Mouse (Mus musculus) urinary bladder, postnatal 36 days (tissue): Measurements from ENCODE around the gene Mrps12.
"Not testable (repeated sequence)": the region's sequence is repeated elsewhere in the genome, so short reads cannot be mapped to it uniquely, and the experiment has no call there.

Experiments used
- DNase-seq, 2 experiments: peaks; one replicate each; pipeline ENCODE4 v3.0.0; 2022; ENCODE audit warnings: low spot score in 2 of 2, mixed read lengths in 1 of 2

Gene Mrps12

DNA sequence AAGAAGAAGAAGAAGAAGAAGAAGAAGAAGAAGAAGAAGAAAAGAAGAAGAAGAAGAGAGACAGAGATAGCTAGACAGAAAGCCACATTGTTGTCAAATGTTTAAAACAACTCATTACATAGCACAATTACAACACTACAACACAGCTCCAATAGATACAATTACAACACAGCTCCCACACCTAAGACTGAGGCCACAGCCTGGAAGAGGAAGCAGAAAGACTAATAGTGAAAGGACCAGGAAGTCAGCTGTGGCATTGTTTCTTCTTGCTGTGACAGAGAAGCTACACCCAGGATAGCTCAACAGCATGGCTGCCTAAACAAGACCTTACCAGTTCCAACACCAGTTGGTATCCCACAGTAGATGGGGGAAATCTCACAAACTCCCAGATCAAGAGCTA lies 32.2 kb downstream of the Mrps12 start:
- no peak for DNase-seq

DNA sequence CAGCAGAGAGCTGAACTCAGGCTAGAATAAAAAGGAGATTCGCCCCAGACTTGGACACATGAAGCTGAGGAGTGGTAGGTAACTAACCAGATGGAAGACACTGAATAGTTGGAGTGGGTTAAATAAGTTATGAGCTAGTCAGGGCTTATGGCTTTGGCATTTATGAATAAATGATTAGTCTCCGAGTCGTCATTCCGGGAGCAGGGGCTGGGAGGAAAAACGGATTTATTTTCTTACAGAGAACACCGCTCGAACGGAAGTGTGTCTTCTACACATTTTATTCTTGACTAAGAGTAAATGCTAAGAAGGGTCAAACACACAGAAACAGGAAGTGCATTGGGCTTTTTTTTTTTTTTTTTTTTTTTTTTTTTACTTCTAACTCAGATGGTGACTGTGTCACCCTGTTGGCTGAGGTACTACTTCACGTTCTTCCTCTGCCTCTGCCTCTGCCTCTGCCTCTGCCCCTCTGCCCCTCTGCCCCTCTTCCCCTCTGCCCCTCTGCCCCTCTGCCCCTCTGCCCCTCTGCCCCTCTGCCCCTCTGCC lies 38.9 kb downstream of the Mrps12 start:
- DNase-seq = no peak

DNA sequence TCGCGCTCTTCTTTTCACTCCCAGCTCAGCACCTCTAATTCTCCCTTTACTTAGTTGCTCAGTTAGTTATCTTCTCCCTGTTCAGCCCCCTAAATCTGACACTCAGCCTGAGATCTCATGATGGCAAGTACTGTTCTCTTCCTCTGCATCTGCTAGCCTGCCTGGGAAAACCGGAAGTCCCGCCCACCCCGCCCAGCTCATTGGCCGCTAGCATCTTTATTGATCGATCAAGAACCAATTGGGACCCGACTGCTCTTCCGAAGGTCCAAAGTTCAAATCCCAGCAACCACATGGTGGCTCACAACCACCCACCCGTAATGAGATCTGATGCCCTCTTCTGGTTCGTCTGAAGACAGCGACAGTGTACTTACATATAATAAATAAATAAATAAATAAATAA lies 40.3 kb downstream of the Mrps12 start:
- not testable (repeated sequence) for DNase-seq

DNA sequence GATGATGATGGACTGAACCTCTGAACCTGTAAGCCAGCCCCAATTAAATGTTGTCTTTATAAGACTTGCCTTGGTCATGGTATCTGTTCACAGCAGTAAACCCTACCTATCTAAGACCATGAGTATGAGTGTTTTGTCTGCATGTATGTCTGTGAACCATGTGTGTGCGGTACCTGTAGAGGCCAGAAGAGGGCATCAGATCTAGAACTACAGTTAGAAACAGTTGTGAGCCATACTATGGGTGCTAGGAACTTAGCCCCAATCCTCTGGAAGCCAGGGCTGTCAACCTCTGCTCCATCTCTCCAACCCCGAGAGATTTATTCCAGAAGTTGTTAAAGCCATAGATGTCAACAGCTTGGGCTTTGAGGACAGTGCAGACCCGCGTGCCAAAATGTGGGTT lies 41.4 kb downstream of the Mrps12 start:
- DNase-seq = no peak

DNA sequence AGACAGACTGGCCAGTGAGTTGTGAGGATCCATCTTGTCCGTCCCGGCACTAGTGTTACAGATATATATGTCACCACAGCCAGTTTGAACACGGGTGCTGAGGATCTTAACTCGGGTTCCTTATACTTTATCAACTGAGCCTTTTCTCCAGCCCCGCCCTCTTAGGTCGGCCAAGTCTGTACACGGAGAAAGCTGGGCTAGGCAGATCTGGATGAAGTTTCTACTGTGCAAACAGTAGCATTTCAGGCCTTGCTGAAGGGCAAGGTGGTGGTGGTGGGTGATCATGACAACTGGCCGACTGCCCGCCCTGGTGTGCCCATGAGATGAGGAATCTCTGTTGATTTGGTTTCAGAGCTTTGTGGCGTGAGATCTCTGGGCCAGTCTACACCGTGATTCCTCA lies 44.3 kb downstream of the Mrps12 start:
- peak in 1 of 2 experiments; percentile 20 for DNase-seq

DNA sequence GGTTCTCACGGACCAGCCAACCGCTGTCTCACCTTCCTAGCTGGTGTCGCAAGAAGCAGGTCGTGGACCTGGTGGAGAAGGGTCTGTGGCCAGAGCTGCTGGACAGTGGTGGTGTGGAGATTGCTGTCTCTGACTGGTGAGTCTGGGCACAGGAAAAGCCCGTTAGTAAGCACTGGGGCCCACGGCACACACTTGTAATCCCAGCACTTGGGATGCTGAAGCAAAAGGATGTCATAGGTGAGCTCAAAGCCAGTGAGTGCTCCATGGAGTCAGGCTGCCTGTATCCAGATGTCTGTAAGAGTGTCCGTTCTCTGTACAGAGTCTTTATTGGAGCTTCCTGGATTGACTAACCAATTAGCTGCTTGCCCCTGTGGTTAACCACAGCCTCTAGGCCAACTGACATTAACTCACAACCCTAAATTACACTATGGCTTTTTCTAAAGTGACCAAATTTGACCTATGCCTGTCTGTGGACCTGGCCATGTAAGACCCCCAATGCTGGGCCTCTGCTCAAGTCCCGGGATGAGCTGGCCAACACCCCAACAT lies 46.6 kb downstream of the Mrps12 start:
- DNase-seq = no peak

DNA sequence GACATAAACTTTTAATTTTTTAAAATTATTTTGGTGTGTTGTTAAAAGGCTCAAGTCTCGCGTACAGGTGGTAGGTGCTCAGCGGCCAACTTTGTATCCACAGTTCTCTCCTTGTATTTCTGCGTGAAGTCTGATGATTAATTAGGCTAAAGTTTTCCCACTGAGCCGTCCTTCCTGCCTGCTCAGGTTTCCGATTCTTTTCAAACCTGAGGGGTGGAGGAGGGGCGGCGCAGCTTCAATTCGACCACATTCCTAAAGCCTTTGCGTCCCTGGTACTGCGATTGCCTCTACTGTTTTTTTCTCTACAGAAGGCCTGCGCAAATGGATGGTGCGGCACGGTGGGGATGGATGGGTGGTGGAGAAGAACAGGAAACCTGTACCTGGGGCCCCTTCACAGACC lies 47.2 kb downstream of the Mrps12 start:
- DNase-seq = peak in 1 of 2 experiments; percentile 29

DNA sequence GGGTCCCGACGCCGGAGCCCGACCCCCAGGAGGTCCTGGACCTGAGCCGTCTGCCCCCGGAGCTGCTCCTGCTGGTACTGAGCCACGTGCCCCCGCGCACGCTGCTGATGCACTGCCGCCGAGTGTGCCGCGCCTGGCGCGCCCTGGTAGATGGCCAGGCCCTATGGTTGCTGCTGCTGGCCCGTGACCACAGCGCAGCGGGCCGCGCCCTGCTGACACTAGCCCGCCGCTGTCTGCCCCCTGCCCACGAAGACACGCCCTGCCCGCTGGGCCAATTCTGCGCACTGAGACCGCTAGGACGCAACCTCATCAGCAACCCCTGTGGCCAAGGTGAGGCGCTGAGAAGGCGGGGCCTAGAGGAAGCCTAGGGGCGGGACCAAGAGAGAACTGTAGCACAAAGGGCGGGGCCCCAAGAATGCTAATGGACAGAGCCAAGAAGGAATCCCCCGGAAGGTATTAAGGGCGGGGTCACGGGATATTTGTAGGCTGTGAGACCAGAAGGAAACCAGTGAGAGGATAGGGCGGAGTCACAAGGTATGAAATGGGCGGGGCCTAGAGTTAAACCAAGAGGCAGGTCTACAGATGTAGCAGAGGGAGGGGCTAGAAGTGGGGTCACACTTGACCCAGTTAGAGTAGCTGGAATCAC lies 48.2 kb downstream of the Mrps12 start:
- DNase-seq = peak; percentile 63 to 72

DNA sequence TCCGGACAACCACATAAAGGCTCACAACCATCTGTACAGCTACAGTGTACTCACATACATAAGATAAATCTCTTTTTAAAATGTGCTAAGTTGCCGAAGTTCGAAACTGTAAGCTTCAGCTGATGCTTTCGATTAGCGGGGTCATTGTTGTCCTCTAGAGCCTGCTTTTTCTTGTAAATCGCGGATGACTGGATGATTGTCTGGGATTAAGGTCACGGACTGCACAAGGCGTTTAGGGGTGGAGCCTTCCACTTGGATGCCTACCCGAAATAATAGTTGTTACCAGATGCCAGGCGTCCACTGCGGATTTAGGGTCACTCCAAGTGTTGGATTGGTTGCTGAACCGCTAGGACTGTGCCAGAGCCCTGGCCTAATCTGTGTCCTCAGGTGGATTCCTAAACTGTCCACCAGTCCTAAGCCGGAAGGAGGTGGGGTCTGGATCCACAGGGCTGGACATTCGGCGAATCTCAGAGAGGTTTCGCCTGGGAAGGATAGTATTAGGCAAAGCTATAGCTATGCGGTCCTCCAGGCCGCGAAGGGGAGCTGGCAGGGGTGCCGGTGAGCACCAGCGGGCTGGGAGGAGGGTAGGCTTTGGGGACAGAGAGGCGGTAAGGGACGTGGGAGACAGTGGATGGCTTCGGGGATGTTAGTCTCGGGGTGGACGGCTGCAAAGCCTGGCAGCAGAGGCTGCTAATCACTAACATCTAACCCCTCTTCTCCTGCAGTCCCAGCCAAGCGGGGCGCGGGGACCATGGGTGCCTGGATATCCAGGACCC lies 48.9 kb downstream of the Mrps12 start, which contains the start of gene Fbxo27:
TSS of gene Fbxo27 (plus strand) at position 305 of the 776 bp plus-strand sequence.
- no peak for DNase-seq

DNA sequence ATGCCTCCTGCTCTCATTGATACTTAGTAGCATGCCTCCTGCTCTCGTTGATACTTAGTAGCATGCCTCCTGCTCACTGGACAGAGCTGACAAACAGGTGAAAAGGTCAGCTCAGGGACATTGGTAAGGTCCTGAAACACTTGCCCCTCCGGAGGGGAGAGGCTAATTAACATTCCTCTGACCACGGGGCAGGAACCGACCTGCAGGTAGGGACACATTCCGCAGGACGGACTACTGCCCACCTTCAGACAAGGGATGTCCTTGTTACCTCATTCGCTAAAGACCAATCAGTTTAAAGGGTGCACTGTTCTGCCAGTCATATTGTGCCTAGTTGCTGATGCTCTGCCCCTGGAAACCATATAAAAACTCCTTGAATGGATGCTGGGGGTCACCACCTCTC lies 50.5 kb downstream of the Mrps12 start:
- no peak for DNase-seq
